In the genomic region with DNA sequence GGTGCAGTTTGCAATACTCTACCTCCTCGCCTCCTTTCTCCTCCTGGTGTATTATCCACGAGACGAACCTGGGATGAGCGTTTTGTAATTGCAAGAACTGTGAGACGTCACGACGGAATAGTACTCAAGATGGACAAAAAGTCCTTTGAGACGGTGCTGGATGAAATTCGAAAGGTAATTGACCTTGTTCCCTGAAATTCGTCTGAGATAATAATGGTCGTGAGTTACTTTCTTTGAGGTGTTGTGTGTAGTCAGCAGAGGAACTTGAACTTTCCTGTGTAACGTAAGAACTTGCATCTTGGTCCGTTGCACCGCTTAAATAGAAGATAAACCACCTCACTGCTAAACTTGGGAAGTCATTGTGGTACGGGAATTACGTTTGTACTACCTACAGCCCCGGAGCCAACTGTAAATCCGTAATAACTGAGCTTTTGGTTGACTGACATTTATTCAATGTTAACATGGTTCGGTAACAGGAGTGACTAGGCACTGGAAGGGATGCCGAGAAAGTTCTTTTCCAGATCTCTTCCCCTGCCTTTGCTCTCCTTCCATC, we compare ENCODE assay signal across 9 mouse cellular contexts. TPM values are rescaled to one million over a fixed set of nuclear protein-coding genes. Genes with fewer than 3 reads are reported as not detected.
A peak's percentile ranks its signal among the peaks of the same experiment; 100 is the strongest.
DNase-seq lines count a peak whose midpoint lies in the region; ATAC-seq and TF ChIP-seq lines count a peak whose summit lies in the region.
"Had no signal": no experiment of that assay in that cellular context is flagged by ENCODE, and none has a peak within 500 bp of the region (broad histone marks: within the 10 kb centered on the region; RNA-seq: fewer than 3 reads in every experiment).

No protein-coding gene starts in this region.

- TF ChIP-seq POLR2A in lung, adult 2 months (IDR thresholded peaks at IDR 0.05; ENCODE audit: borderline replicate concordance, extremely low read depth, low read depth, low read length) = no peak

- H3K9ac ChIP-seq in midbrain, embryonic 12.5 days (replicated peaks) = peak overlapping the region; percentile 89

- no peaks in the 10 kb centered on the region for H3K9me3 ChIP-seq in midbrain, embryonic 12.5 days

- H3K27me3 ChIP-seq in midbrain, embryonic 12.5 days = no peaks in the 10 kb centered on the region

- H3K4me1 ChIP-seq in lung, adult 2 months (ENCODE audit: control insufficient read depth, insufficient read depth, low read length) = peaks cover 11% of the 10 kb centered on the region
- H3K4me1 ChIP-seq in midbrain, embryonic 12.5 days = peaks cover 33% of the 10 kb centered on the region

- peak overlapping the region; percentile 79 for H3K4me2 ChIP-seq in midbrain, embryonic 12.5 days (replicated peaks)

- peaks cover 18% of the 10 kb centered on the region for H3K36me3 ChIP-seq in midbrain, embryonic 12.5 days

- DNase-seq in lung, adult 2 months = no peak
- no peak for DNase-seq in lung, postnatal 10 days
- peak; percentile 36 for DNase-seq in brain, adult 2 months (ENCODE audit: low read depth, low spot score)
- peak; percentile 39 for DNase-seq in forelimb bud, embryonic 11.5 days (ENCODE audit: low read depth, low spot score)
- DNase-seq in cerebellum, postnatal 25 days = no peak
- DNase-seq in right cerebral cortex, adult 18-20 months = no peak

- no peak for TF ChIP-seq CTCF in lung, adult 2 months (IDR thresholded peaks at IDR 0.05; ENCODE audit: insufficient read depth, low read length)

- peak overlapping the region; percentile 70 for H3K4me3 ChIP-seq in lung, adult 2 months (replicated peaks; ENCODE audit: extremely low read depth, low read depth, low read length)
- peak overlapping the region; percentile 92 for H3K4me3 ChIP-seq in midbrain, embryonic 12.5 days

- under 1% methylated on average over 20 of the region's 20 CpGs for WGBS in lung, adult 2 months
- WGBS in midbrain, embryonic 12.5 days = under 1% methylated on average over 20 of the region's 20 CpGs

- ATAC-seq in midbrain, embryonic 12.5 days (ENCODE audit: low FRiP score, low read depth) = no peak
- ATAC-seq in granulocyte monocyte progenitor cell, adult 5-6 weeks (replicated peaks; ENCODE audit: poor library complexity, severe bottlenecking) = no peak

- H3K27ac ChIP-seq in midbrain, embryonic 12.5 days (replicated peaks) = peak overlapping the region; percentile 88

RNA-seq across cellular contexts. Expression of a gene that starts 0.8 kb away (rescaled TPM):
- polyA plus RNA-seq in lung, adult 2 months (2012; rRNA removed) = 24.2 and 25.2 TPM in 2 replicates
- 31.6 and 35.7 TPM in 2 replicates for polyA plus RNA-seq in midbrain, embryonic 12.5 days (2016; fragmentation: Nextera tagmentation; extraction: Ambion mirVana)
- 29.0 and 31.4 TPM in 2 replicates for total RNA-seq in granulocyte monocyte progenitor cell, adult 5-6 weeks (2014; fragmentation: Nextera tagmentation)
- total RNA-seq in granulocyte monocyte progenitor cell, adult 5-6 weeks (2017) = 4.5 and 7.1 TPM in 2 replicates

RNA-seq across cellular contexts. Expression of a gene that starts 1.1 kb away (rescaled TPM):
- polyA plus RNA-seq in lung, adult 2 months (2012; rRNA removed) = 8.1 and 13.1 TPM in 2 replicates
- 12.1 and 13.4 TPM in 2 replicates for polyA plus RNA-seq in midbrain, embryonic 12.5 days (2016; fragmentation: Nextera tagmentation; extraction: Ambion mirVana)
- 7.9 and 10.1 TPM in 2 replicates for total RNA-seq in granulocyte monocyte progenitor cell, adult 5-6 weeks (2014; fragmentation: Nextera tagmentation)
- 9.1 and 9.2 TPM in 2 replicates for total RNA-seq in granulocyte monocyte progenitor cell, adult 5-6 weeks (2017)

RNA-seq across cellular contexts. Expression of a gene that starts 24.2 kb away (rescaled TPM):
- 0.06 TPM in 1 of 2 replicates, not detected in the other for polyA plus RNA-seq in lung, adult 2 months (2012; rRNA removed)
- not detected in 2 replicates for polyA plus RNA-seq in midbrain, embryonic 12.5 days (2016; fragmentation: Nextera tagmentation; extraction: Ambion mirVana)
- not detected in 2 replicates for total RNA-seq in granulocyte monocyte progenitor cell, adult 5-6 weeks (2014; fragmentation: Nextera tagmentation)
- total RNA-seq in granulocyte monocyte progenitor cell, adult 5-6 weeks (2017) = not detected in 2 replicates
- polyA plus RNA-seq: large intestine, adult 2 months had no signal

Comparison
In these comparisons a context has a peak if more than half of its experiments do, and no peak if none do; other contexts are left out.
1. DNase-seq: peak in brain, adult 2 months (single experiment) and forelimb bud, embryonic 11.5 days (single experiment); none in lung, adult 2 months (single experiment), lung, postnatal 10 days (single experiment), cerebellum, postnatal 25 days (0 of 2) and right cerebral cortex, adult 18-20 months (single experiment).